Mouse (Mus musculus) megakaryocyte progenitor cell, adult 5-6 weeks (primary cell): ENCODE measurements around the gene Nell1. TPM values are rescaled to one million over a fixed set of nuclear protein-coding genes. Genes with fewer than 3 reads are reported as not detected.

Source experiments
- ATAC-seq: replicated peaks from 2 replicates; pipeline ENCODE4 v1.8.0; 2016; ENCODE audit warnings: mild to moderate bottlenecking, moderate TSS enrichment, inconsistent platforms; ENCODE audit not compliant: poor library complexity
- total RNA-seq, 2 experiments: library from RNA; stranded (forward) in 1 of 2; stranded (reverse) in 1 of 2; fragments of 157-497, 149-512 nt in 1 of 2; fragments of 200-1000 nt in 1 of 2; gene quantifications; 2 replicates each; pipeline versions ENCODE4 v1.2.3 to v1.2.4; 2015 to 2017

Gene Nell1
- total RNA-seq, 2 experiments from 2014 or later, result not detected

GRCm38 (mm10) chr7:50041112-50041511 lies 66.4 kb downstream of the Nell1 start:
- ATAC-seq, result no peak

DNA sequence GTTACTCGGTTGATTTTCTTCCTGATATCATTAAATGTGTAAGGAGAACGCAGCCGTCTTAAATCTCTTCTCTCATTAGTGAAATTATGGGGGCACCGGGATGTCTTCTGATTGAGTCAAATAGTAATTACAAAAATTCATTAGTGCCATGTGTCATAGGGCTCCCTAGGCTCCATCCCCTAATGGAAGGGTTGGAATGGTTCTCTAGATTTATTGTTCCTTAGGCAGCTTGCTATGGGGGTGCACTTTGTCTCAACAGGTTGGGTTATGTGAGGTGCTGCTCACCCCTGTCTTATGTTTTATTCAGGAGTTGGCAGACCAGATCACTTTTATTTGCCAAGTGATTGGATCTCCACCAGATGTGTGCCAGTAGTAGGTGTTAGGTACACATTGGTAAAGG lies 75.5 kb downstream of the Nell1 start:
- no peak for ATAC-seq

GRCm38 (mm10) chr7:50053704-50054103 lies 79.0 kb downstream of the Nell1 start:
- no peak for ATAC-seq

DNA sequence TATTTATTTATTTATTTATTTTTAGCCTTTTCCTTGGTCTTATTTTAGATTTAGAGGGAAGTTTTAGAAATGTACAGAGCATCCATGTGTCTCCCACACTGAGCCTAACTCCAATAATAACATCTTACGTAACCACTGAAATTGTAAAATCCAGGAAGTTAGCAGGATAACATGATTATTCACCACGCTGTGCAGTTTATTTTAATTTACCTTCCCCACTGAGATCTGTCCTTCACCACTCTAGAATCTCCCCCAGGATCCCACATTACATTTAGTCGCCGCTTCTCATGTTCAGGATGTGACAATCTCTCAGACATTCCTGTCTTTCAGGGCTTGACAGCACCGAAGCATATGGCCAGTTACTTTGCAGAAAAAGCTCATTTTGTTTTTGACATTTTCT lies 119.8 kb downstream of the Nell1 start:
- ATAC-seq, result no peak

GRCm38 (mm10) chr7:50105612-50106321 lies 131.1 kb downstream of the Nell1 start:
- ATAC-seq, result no peak

DNA sequence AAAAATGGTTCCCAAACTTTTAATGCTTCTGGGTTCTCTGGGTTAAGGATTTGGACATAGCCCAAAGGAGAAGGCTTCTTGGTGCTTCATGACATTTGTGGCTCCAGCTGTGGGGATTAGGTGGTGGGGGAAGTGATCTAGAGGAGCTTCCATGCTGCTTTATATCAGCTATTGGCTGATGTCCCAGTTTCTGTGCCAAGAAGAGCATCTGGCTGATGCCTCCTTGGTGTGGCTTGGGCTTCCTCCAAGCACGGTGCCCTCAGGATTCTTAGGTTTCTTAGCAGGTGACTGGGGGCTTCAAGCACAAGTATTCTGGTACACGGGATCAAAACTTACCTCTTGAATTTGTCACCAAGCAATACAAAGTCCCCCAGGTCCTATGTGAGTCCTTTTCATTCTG lies 132.6 kb downstream of the Nell1 start:
- no peak for ATAC-seq

DNA sequence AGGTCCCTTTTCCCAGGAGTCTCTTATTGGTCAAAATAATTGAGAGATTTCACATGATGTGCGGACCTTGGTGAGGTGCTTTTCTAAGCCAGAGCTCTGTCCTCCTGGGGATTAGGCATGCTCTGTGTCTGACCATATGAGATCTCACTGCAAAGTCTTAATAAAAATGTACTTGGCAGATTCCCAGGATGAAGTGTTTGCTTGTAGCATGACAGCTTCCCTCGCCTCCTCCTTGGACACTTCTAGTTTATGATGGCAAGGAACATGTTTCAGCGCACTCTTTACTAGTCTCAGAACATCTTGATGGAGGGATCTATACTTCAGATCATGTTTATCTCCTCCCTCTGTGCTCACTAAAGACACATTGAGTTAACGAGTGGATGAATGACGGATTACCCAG lies 143.7 kb downstream of the Nell1 start:
- ATAC-seq, result no peak

- no peak for ATAC-seq
Observed at GRCm38 (mm10) chr7:50137706-50138105, 163.0 kb downstream of the Nell1 start.

DNA sequence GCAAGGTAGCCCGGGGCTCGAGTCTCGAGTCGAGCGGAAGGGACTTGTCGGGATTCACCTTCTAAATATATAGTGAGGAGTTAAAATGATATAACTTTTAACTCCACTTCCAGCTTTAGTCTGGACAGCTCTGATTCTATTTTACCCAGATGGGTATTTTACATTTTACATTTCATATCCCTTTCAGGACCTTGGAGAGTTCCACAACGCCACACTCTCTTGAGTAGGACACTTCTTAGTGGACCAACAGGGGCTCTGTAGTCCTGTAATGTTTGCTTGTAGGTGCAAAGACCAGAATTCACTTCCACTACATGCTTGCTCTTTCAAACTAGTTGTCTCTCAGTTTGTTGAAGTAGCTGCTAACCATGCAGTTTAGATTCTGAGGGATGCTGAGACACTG lies 174.7 kb downstream of the Nell1 start:
- ATAC-seq, result no peak

GRCm38 (mm10) chr7:50150838-50151237 lies 176.2 kb downstream of the Nell1 start:
- ATAC-seq, result no peak

DNA sequence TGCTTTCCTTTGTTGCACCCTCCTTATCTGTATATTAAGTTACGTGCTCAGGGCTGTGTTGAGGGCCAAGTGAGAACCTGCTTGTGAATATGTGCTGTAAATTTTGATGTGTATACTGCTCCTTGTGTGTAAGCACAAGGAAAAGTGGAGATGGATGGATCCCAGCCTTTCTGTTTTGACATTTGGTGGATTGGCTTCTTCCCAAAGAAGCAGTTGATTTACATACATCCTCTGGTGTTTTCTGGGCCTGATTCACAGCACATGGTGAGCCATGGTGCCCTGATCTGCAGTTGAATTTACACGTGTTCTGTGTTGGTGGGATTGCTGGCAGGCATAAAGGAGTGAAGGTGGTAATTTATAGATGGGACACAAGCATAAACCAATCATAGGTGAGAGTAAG lies 179.0 kb downstream of the Nell1 start:
- ATAC-seq, result no peak

DNA sequence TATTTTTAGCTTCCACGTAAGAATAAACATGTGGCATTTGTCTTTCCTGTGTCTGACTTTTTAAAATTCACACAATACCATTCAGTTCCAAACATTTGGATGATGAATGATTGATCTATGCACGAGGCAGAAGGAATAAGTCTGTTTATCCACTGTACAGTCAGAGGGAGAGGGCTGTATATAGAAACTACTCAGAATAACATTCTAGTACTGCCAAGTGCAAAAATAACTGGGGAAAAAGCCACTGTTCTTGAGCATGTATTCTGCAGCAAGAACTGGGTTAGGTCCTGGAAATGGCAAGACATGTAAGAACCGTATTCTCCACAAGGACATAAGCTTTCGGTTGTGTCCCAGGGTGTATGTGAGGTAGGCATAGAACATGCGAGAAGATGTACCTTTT lies 187.9 kb downstream of the Nell1 start:
- ATAC-seq, result no peak

GRCm38 (mm10) chr7:50168778-50169177 lies 194.1 kb downstream of the Nell1 start:
- no peak for ATAC-seq

- no peak for ATAC-seq
Observed at GRCm38 (mm10) chr7:50186306-50186705, 211.6 kb downstream of the Nell1 start.

DNA sequence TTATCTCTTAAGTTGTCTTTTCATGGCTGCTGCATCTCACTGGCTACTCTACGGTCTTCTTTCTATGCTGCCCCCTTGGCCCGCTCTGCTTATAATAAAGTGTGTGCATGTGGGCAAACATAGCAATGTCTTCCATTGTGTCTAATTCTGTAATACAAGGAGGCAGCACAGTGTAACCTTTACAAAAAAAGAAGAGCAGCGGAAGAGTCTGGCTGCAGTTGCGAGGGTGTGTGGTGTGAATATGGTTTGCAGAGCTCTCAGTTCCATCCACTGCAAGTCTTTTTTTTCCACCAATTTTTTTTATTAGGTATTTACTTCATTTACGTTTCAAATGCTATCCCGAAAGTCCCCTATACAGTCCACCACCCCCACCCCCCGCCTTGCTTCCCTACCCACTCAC lies 219.3 kb downstream of the Nell1 start:
- ATAC-seq, result no peak

DNA sequence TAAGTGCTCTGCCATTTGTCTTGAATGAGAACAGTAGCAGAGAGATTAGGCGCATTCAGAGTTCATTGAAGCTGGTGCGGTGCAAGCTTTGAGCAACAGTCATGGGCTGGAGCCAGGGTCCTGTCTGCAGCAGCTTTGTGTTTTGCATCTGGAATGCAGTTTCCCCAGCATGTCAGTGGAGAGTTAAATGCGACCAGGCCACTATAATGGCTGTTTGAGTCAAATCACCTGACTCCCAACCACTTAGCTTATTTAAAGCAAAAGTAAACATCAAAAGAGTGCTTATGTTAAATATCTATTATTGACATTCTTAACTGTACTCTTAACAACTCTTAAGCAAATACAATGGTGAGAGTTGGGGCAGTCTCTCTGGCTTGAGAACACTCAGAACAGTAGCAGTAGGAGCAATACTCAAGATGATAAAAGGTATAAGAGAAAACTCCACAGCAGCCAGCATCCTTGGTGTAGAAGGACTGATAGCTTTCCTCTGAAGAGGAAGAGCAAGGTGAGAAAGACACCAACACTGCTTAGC lies 220.5 kb downstream of the Nell1 start:
- ATAC-seq, result no peak

DNA sequence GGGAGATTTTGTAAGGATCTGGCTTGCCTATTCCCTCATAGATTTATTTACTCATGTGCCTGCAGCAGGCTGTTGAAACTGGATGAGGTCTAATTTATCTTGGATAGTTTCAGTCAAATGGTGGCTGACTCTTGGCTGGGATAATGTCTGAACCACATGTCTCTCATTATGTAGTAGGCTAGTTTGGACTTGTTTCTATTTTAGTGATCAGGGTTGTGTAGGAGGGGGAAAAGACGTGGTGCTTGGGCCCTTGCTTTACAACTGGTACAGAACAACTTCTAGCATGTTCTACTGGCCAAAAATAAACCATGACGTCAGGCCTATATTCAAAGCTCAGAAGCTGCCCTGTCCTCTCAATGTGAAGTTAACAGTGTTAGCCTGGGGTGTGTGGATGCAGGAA lies 230.6 kb downstream of the Nell1 start:
- ATAC-seq, result no peak

DNA sequence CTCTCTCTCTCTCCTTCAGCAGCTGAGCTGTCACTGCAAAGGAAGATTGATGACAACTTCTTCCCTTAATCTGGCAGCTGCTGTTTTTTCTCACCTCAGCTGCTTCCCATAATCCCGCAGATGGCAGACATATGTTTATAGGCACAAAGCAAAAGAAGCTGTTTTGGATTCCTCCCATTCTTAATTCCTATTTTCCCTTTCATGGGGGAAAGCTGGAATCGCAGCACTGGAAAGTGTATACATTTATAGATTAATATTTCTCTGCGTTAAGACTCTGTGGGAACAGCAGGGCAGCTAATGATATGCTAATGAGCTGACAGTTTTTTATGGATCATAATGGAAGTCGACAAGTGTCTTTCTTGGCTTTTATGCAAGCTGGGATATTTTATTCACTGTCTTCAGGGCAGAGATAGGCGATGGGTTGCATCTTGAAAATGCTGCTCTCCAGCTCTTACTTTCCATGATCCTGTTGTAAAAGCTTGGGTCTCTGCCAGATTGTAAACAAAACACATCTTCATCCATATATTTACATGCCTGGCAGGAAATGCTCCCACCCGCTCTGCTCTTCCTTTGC lies 236.1 kb downstream of the Nell1 start:
- no peak for ATAC-seq

GRCm38 (mm10) chr7:50221849-50222248 lies 247.2 kb downstream of the Nell1 start:
- no peak for ATAC-seq

GRCm38 (mm10) chr7:50226621-50227020 lies 252.0 kb downstream of the Nell1 start:
- no peak for ATAC-seq

- no peak for ATAC-seq
Observed at GRCm38 (mm10) chr7:50228273-50228672, 253.6 kb downstream of the Nell1 start.

- ATAC-seq, result no peak
Observed at GRCm38 (mm10) chr7:50241213-50241612, 266.5 kb downstream of the Nell1 start.
